Mouse (Mus musculus) left cerebral cortex, adult 9 months (tissue): ENCODE measurements around the gene Ms4a8a.
"Not testable (repeated sequence)": the region's sequence is repeated elsewhere in the genome, so short reads cannot be mapped to it uniquely, and the experiment has no call there.

Experiments
- DNase-seq, 2 experiments: peaks; one replicate each; pipeline ENCODE4 v3.0.0; 2022; ENCODE audit warnings: low spot score in 2 of 2

Gene Ms4a8a

DNA sequence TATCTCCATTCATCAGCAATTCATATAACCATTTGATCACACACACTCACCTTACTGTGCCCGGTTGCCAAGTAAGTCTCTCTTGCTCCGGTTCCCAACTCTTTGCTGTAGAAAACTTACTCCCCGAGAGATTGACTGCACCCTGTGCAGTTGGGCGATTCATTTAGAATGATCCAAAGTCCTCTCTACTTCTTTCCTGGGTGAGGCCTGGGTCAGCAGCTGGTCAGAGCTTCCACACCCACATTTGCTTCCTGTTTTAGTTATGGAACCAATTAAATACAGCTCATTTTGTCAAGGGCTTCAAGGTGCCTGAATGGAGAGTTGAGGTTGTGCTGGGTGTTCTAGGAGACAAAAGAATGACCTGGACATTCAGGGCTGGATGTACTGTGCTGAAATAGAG is at the start of gene Ms4a8a:
Ms4a8a (minus strand) TSS at position 169 of the 400 bp plus-strand sequence.
- DNase-seq = no peak

DNA sequence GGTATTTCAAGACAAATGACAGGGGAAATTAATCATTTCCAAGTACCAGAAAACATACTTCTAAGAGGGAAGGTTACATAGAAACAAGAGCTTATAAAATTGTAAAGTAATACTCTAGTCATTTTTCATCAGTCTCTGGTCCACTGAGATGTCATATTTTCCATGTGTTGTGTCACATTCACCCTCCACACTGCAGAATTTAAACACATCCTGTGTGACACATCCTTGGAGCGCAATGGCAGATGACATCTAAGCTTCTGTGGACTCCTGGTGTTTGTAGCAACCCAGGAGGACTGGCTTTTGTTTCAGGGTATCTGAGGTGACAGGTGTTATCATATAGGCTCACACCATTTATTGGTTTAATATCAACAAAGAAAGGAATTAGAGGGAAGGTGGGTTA is 48.8 kb upstream of the Ms4a8a start:
- DNase-seq = no peak

DNA sequence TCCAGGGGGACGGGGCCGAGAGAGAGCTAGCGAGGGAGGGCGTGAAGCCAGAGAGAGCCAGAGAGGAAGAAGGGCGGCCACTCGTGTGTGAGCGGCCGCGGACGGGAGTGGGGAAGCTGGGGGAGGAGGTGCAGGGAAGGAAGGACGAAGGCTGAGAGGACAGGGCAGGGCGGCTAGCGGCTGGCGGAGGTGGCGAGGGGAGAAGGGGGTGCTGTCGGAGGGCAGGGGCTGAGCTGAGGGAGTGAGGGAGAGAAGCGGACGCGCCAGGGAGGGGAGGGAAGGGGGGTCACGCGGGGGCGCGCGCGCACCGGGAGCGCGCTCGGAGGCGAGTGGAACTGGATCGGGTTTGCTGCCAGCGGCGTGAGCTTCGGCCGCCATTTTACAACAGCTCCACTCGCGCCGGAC is 40.1 kb upstream of the Ms4a8a start:
- peak in 1 of 2 experiments; percentile 2 for DNase-seq

DNA sequence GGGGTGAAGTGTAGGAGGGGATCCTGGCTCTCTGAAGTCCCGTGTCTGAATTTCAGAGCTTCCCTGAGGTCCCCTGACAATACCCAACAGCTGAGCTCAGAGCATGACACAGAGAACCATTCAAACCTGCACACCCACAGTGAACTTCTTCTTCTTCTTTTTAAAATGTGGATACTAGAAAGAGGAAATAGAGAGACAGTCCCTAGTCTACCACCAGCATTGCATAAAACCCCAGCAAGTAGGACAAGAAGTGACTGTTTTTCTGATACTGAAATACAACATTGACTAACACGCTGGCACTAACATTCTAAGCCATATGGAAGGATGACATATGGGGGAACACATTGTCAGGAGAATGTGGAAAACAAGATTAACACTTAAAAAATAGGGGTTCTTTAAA is 38.4 kb upstream of the Ms4a8a start:
- DNase-seq = peak in 1 of 2 experiments; percentile 6

DNA sequence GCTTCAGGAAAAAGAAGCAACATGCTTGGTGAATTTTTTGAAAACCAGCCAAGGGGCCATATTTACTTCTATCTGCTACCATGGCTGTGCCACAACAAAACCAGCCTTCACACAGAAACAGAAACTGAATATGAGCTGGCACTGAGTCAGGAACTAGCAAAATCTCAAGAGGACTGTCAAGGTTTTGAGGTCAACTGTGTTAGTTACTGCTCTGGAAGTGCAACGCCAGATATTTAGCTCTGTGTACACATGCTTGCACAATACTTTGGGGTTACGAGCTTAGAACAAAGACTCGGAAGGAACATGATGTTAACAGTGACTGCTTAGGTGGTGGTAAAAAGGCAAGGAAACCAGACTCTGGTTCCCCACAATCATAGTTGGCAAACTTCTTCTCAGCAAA is 26.8 kb upstream of the Ms4a8a start:
- DNase-seq = no peak

DNA sequence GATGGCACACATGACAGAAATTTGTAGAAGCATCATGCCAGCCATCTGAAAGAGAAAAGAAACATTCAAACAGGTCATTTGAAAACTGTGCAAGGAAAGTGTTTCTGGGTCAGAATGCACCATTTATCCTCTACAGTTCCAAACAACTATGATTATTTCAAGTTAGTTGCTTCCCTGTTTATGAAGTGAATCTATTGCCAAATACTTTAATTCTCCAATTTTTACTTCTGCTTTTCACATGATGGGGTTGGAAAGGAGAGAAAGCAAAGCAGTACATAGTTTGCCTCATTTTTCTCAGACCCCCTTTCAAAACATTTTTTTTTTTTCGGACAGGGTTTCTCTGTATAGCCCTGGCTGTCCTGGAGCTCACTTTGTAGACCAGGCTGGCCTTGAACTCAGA is 21.0 kb upstream of the Ms4a8a start:
- no peak for DNase-seq

DNA sequence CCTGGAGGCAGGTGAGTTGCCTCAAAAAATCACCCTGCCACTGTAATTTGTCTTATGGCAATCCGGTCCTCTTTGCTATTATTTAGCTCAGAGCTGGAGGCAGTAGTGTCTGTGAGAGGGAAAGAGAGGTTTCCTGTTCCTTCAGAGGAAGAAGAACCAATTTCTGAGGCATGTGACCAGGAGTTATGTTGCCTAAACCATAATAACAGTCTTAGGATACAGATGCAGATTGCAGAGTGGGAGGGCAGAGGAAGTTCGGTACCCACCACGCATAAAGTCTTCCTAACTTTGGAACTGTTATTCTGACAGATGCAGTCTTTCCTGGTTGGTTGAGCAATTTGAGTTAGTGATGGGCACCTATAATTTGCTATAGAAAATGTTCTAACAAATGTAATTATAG is 17.5 kb upstream of the Ms4a8a start:
- DNase-seq = no peak

DNA sequence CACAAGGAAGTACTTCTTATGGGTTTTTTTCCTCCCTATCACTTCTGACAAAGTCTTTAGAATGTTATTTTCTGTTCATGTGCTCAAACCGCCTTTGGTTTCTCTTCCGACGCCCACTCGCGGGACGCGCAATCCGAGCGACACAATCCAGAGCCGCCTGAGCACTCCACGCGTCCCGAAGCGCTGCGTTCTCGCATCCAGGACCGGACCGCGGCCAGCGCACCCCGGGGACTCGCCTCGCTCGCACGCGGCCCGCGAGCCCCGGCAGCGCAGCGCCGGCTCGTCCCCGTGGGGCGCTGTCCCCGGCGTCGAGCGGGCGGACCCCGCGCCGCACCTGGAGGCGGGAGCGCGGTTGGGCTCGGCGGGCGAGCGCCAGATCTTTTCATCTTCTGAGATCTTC is 11.2 kb upstream of the Ms4a8a start:
- DNase-seq = not testable (repeated sequence)

DNA sequence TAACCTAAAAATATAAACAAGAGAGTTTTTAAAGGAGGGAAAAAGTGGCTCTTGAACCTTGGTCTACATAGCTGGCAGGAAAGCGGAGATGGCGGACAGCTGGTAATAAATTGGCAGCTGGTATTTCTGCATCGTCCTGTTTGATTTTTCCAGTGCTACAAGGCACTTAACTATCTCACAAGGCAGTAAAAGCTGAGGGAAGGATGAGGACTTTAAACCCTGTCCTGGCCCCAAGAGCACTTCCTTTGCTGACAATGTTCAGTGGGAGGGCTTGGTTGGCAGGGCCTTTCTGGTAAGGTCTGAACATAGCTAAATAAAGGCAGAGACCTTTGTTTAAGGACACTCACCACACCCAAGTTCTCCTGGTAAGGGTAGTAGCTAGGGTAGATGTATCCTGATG is 10.5 kb downstream of the Ms4a8a start:
- no peak for DNase-seq

DNA sequence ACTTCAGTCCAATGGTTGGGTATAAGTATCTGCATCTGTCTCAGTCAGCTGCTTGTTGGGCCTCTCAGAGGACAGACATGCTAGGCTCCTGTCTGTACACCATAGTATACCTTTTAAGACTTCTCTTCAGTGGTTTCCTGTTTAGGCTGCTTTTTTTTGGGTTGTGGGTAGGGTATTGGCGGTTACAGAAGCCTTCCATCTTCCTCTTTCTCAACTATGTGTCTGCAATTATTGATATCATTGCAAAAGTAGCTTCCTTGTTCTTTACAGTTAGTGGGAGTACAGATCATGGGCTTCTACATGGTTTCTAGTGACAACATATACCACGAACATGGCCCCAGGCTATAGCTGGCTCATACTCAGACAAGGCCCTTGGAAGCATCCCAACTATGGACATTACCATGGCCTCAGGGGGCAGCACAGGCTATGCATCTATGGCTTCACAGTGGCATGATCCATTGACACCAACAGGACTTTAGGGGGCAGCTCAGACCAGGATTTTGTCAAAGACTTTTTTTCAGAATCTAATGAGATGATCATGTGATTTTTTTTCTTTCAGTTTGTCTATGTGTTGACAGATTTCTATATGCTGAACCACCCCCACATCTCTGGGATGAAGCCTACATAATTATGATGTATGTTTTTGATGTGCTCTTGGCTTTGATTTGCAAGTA is 15.6 kb downstream of the Ms4a8a start:
- DNase-seq = no peak

DNA sequence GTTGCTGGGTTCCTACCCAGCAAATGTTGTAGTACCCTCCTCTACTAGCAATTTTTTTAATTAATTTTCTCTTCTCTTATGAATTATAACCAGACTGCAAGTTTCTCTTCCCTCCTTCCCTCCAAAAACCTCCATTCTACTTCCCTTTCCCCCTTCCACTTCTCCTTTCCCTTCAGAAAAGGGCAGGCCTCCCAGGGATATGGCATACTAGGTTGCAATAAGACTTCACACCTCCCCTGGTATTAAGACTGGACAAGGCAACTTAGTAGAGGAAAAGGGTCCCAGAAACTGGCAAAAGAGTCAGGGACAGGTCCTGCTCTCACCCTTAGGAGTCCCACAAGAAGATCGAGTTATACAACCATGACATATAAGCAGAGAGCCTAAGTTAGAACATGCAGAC is 20.0 kb downstream of the Ms4a8a start:
- no peak for DNase-seq

DNA sequence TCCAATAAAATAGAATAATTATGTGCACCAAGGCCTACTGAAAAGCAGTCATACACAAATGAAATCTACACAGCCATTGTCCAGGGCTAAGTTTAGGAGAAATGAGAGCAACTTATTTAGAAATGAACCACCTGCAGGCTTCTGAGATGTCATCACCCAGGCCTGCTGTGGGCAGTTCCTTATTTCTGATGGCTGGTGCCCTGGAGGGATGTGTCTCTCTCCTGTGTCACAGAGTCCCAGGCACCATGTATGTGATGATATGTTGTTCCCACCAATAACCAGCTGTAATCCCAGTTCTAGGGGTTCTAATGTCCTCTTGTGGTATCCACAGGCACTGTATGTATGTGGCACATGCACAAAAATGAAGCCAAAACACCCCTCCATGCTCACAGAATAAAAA is 20.9 kb downstream of the Ms4a8a start:
- no peak for DNase-seq

DNA sequence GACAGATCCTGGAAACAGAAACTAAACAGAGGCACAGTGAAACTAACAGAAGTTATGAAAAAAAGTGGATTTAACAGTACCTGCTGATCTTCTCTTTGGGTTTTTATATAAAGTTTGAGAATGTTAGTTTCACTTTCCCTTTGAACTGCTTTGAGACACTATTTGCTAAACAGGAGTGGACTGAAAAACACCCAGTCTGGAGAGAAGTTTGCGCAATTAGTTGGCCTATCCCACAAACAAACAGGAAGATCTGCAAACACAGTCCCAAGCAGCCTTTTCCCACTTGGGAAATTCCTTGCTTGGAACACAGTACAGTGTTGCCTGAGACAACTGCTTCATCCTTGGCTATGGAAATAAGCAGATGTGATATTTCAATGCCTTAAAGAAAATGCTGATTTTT is 25.2 kb downstream of the Ms4a8a start:
- DNase-seq = not testable (repeated sequence)

DNA sequence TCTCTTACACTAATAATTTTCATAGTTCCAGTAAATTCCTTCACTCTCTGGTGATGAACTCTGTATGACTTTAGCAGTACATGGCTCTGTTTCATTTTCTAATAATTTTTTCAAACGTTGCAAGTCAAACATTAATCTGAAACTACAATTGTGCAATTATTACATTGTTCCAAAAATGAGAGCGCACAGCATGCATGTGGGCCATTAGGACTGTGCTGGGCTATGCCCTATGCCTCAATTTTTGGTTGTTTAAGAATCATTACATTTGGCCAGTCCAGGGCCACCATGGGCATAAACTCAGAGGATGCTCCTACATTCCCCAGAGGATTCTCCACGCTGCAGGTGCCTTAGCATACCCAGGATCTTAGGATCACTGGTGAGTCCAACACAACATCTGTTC is 27.6 kb downstream of the Ms4a8a start:
- DNase-seq = no peak

DNA sequence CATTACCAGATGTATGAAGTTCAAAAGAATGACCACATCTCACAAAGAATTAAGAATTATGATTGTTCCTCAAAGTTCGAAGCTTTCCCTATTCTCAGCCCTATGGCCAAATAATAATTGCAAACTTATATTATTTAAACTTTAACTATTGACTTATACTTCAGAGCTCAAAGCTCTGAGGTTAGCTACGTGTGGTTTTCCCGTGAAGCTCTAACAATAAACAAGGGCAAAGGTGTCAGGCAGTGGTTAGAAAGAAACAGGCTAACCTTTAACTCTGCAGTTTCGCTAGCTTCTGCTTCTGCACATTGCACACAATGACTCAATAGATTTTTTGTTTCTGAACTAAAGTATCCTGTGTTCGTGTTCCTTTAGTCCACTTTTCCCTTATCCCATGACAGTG is 28.0 kb downstream of the Ms4a8a start:
- DNase-seq = no peak

DNA sequence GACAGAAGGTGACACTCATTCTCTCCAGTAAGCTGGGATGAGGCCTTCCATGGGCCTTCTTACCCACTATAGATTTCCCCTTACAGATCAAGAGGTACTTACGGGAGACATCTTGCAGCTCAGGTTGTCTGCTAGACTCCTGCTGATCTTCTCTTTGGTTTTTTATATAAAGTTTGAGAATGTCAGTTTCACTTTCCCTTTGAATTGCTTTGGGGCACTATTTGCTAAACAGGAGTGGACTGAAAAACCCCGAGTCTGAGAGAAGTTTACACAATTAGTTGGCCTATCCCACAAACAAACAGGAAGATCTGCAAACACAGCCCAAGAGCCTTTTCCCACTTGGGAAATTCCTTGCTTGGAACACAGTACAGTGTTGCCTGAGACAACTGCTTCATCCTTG is 30.6 kb downstream of the Ms4a8a start:
- DNase-seq = no peak

DNA sequence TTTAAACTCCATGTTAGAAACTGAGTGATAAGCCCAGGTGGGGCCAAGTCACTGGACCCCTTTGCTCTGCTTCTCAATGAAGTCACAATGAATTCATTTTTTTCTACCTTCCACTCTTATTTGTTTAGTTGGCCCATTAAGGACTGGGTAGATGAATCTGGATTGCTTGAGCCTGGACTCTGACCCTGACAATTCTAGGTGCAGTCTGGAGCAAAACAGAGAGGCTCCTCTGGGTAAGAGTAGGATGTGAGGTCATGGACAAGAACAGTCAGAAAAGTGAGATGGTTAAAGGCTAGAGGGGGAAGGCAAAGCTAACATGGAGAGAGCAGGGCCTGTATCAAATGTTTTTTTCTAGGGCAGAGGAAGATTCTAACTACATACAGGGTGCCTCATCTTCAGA is 31.5 kb downstream of the Ms4a8a start:
- no peak for DNase-seq

DNA sequence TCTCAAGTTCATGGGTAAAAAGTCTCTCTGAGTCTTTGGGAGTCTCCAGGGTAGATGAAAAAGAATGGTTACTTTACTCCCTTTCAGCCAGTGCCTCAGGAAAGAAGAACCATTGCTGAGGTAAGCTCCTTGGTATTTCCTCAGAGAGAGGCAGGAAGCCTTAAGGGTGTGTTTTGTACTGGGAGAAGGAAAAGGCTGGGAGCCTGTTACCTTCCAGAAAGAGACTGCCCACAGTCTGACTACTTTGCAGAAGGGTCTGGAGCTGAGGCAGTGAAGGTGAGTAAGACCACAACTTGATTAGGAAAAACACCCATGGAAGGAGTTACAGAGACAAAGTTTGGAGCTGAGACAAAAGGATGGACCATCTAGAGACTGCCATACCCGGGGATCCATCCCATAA is 32.4 kb downstream of the Ms4a8a start:
- no peak for DNase-seq

DNA sequence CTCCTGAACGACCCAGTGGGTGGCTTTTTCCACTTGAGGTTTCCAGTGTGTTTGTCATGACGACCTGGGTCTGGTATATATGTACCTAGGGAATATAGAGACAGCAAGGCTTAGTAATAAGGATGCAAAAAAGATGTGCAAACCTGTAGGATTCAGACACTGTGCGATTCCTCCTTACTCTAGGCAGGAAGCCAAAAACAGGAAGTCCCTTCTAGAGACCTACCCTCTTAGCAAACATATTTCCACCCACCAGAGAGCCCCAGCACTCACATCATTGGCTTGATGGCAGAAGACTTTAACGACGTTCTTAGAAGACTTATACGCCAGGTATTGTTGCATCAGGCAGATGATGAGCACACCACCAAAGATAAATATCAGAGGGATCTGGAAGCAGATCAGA is 32.9 kb downstream of the Ms4a8a start:
- no peak for DNase-seq

DNA sequence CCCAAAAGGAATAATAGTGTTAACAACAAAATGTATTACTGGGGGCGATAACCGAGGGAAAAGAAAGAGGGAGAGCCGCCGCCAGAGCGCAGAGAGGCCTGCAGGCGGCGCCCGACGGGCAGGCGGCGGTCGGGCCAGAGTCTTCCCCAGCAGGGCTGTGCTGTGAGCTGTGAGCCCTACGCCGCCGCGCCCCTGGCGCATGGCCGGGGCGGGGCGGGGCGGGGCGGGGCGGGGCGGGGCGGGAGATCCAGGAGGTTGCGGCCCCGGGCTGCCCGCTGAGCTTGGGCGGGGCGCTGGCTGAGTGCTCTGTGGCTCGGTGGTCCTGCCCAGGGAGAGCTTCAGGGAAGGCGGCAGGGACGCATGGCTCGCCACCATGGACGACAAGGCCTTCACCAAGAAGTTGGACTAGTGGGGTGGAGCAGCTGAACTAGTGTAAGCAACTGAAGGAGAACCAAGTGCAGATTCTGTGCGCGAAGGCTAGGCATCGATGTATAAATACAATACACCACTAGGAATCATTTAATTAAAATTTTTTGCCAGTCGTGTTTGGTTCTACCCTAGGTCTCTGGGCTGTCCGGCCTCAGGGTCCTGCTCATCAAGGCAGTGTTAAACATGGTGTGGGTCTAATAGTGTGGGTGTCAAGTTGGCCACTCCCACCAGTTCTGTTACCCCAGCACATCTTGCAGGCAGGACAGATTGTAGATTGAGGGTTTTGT is 35.7 kb downstream of the Ms4a8a start:
- peak in 1 of 2 experiments; percentile 20 for DNase-seq

DNA sequence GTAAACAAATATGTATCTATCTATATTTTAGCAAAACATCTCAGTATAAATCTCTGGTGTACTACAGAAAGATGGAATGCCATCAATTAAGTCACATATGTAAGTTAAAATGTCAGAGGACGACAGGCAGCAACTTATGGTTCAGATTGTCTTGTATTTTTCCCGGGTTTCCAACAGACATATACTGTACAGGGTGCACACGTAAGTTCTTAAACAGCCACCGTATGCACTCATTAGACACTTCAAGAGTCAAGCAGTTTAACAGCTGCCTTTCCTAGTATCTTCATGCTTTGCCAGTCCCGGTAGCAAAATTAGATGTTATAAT is 36.3 kb downstream of the Ms4a8a start:
- no peak for DNase-seq

DNA sequence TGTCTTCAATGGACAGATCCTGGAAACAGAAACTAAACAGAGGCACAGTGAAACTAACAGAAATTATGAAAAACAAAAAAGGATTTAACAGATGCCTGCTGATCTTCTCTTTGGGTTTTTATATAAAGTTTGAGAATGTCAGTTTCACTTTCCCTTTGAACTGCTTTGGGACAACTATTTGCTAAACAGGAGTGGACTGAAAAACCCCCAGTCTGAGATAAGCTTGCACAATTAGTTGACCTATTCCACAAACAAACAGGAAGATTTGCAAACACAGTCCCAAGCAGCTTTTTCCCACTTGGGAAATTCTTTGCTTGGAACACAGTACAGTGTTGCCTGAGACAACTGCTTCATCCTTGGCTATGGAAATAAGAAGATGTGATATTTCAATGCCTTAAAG is 43.3 kb downstream of the Ms4a8a start:
- no peak for DNase-seq

DNA sequence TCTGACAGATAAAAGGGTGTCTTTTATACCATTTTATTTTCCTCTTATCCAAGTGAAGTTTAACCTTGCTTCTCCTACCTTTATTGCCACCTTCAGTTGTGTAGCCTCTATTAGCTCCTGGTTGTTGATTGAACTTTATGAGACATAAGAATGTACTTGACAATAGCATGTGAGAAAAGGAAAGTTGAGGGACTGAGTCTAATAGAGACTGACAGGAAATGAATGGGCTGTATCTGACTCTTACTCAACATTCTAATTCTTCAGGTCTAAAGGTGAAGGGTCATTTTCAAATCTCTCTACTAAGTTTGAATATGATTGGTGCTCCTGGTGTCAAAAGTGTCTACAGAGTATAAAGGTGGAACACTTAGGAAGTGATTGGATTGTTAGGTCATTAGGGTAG is 58.5 kb downstream of the Ms4a8a start:
- no peak for DNase-seq

DNA sequence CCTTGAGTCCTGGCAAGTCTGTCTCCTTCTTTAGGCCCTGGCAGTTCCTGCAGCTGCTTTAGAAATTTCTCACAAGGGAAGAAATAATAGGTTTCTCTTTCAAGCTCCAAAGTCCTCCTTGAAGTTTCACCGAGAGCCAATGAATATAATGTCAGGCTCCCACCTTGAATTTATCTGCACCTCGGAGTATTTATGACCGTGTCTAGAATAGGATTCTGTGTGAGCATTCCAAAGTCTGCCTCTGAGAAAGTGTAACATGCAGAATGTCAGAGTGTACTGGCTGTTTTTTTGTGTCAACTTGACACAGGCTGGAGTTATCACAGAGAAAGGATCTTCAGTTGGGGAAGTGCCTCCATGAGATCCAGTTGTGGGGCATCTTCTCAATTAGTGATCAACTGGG is 63.0 kb downstream of the Ms4a8a start, which contains the start of gene Ms4a18:
Ms4a18 (minus strand) TSS at position 141 of the 400 bp plus-strand sequence.
- DNase-seq = no peak
